Comparison of ENCODE assay signal across 14 mouse cellular contexts in genomic region chr6:118852131-118852530, GRCm38 (mm10).
"Had no signal": no experiment of that assay in that cellular context is flagged by ENCODE, and none has a peak within 500 bp of the region (broad histone marks: within the 10 kb centered on the region; RNA-seq: fewer than 3 reads in every experiment).

No protein-coding gene starts in this region.

- ATAC-seq: inflammation-experienced regulatory T-cells, adult 6 months; intestine, postnatal 0 days; midbrain, embryonic 16.5 days had no signal

- H3K27ac ChIP-seq: limb, embryonic 10.5 days; liver, embryonic 12.5 days; midbrain, embryonic 10.5 days; neural tube, embryonic 13.5 days had no signal

- H3K4me2 ChIP-seq: liver, embryonic 12.5 days; lung, embryonic 14.5 days; neural tube, embryonic 13.5 days had no signal

- H3K9ac ChIP-seq: liver, embryonic 12.5 days; lung, embryonic 14.5 days; neural tube, embryonic 13.5 days had no signal

- H3K4me1 ChIP-seq: neural tube, embryonic 13.5 days had no signal

- DNase-seq: kidney, adult 8-10 months; kidney, postnatal 25 days; lung, embryonic 14.5 days; lung, postnatal 10 days; lung, postnatal 4 days; retina, postnatal 1 day; thymus, postnatal 4 days had no signal

- H3K4me3 ChIP-seq: limb, embryonic 10.5 days; liver, embryonic 12.5 days; midbrain, embryonic 10.5 days; neural tube, embryonic 13.5 days had no signal

- H3K9me3 ChIP-seq: limb, embryonic 10.5 days; liver, embryonic 12.5 days; midbrain, embryonic 10.5 days; neural tube, embryonic 13.5 days had no signal

- H3K27me3 ChIP-seq: liver, embryonic 12.5 days; neural tube, embryonic 13.5 days had no signal

- H3K36me3 ChIP-seq: limb, embryonic 10.5 days; liver, embryonic 12.5 days; midbrain, embryonic 10.5 days; neural tube, embryonic 13.5 days had no signal
